Mouse (Mus musculus): ENCODE measurements around the gene Gm4922. TPM values are rescaled to one million over a fixed set of nuclear protein-coding genes. Genes with fewer than 3 reads are reported as not detected.

Gm4922 gene
- polyA plus RNA-seq (2012; rRNA removed): not detected in 2 replicates

GRCm38 (mm10) chr10:18786693-18787092 lies at the start of gene Gm4922:
Gm4922 (minus strand) TSS chr10:18786793.

GRCm38 (mm10) chr10:18743286-18744142 lies 43.1 kb downstream of the Gm4922 start, which contains the start of gene Arfgef3:
Arfgef3 (minus strand) TSS chr10:18743949.

Other genes starting within 250 kb of the Gm4922 start
- 4.1 and 5.7 TPM in 2 replicates for gene Hebp2, start 240.7 kb downstream of the Gm4922 start, polyA plus RNA-seq (2012; rRNA removed)
- gene Arfgef3, start 42.8 kb downstream of the Gm4922 start, polyA plus RNA-seq (2012; rRNA removed): 10.0 and 10.1 TPM in 2 replicates
- 9.2 and 10.8 TPM in 2 replicates for gene Perp, start 58.2 kb upstream of the Gm4922 start, polyA plus RNA-seq (2012; rRNA removed)
- gene Tnfaip3, start 228.9 kb upstream of the Gm4922 start, polyA plus RNA-seq (2012; rRNA removed): 2.5 and 2.6 TPM in 2 replicates